Comparison of ENCODE assay signal across 14 mouse cellular contexts in genomic region chr3:84261863-84262262, GRCm38 (mm10).
"Had no signal": no experiment of that assay in that cellular context is flagged by ENCODE, and none has a peak within 500 bp of the region (broad histone marks: within the 10 kb centered on the region; RNA-seq: fewer than 3 reads in every experiment).

No protein-coding gene starts in this region.

- H3K4me2 ChIP-seq: liver, embryonic 11.5 days; liver, embryonic 15.5 days had no signal

- ATAC-seq: lung, postnatal 0 days had no signal

- H3K9me3 ChIP-seq: limb, embryonic 10.5 days; liver, embryonic 15.5 days had no signal

- H3K36me3 ChIP-seq: limb, embryonic 10.5 days; liver, embryonic 15.5 days had no signal

- DNase-seq: kidney, adult 18-20 months; kidney, postnatal 10 days; kidney, postnatal 4 days; lung, adult 2 months; lung, postnatal 36 days; right cerebral cortex, adult 18-20 months; right cerebral cortex, postnatal 25 days; thymus, adult 18-20 months; thymus, postnatal 14 days had no signal

- H3K27ac ChIP-seq: layer of hippocampus, adult 2 months; limb, embryonic 10.5 days; liver, embryonic 15.5 days had no signal

- H3K4me3 ChIP-seq: layer of hippocampus, adult 2 months; limb, embryonic 10.5 days; liver, embryonic 15.5 days had no signal

- H3K9ac ChIP-seq: liver, embryonic 15.5 days had no signal
